Mouse (Mus musculus) lung, adult 2 months (tissue): ENCODE data around the gene Tbc1d30. TPM values are rescaled to one million over a fixed set of nuclear protein-coding genes. Genes with fewer than 3 reads are reported as not detected.
A peak's percentile ranks its signal among the peaks of the same experiment; 100 is the strongest.

Experiments used
- DNase-seq: peaks from one replicate; pipeline ENCODE4 v3.0.0; 2022
- H3K4me1 ChIP-seq: fragments of 200-500 bp; 2 replicates; pipeline ENCODE4 v1.6.1; 2011; ENCODE audit warnings: low read length; ENCODE audit not compliant: control insufficient read depth, insufficient read depth
- H3K4me3 ChIP-seq: fragments of 200-500 bp; replicated peaks from 2 replicates; pipeline ENCODE3; 2011; ENCODE audit warnings: low read depth, mild to moderate bottlenecking, control low read depth, low read length; ENCODE audit errors: extremely low read depth
- CTCF ChIP-seq: fragments of 200-500 bp; IDR thresholded peaks from 2 replicates; pipeline ENCODE4 v1.5.1; 2011; ENCODE audit warnings: mild to moderate bottlenecking, low read length, control low read depth; ENCODE audit not compliant: insufficient read depth
- POLR2A ChIP-seq: fragments of 200-500 bp; IDR thresholded peaks from 2 replicates; pipeline ENCODE4 v1.6.1; 2011; ENCODE audit warnings: low read depth, mild to moderate bottlenecking, control low read depth, low read length, borderline replicate concordance; ENCODE audit errors: extremely low read depth
- WGBS: fragments of 180-500 bp; shearing (Covaris S2); methylation state at CpG from one replicate; pipeline ENCODE4 v1.1.7; 2018; 5-methylcytosine and 5-hydroxymethylcytosine counted together
- polyA plus RNA-seq: library from polyadenylated mRNA; depleted of rRNA; stranded (reverse); fragments of >200 nt; gene quantifications from 2 replicates; pipeline ENCODE4 v1.2.3, GENCODE M21; 2012

The Tbc1d30 gene
- polyA plus RNA-seq, 1 experiment = 14.1 TPM

DNA sequence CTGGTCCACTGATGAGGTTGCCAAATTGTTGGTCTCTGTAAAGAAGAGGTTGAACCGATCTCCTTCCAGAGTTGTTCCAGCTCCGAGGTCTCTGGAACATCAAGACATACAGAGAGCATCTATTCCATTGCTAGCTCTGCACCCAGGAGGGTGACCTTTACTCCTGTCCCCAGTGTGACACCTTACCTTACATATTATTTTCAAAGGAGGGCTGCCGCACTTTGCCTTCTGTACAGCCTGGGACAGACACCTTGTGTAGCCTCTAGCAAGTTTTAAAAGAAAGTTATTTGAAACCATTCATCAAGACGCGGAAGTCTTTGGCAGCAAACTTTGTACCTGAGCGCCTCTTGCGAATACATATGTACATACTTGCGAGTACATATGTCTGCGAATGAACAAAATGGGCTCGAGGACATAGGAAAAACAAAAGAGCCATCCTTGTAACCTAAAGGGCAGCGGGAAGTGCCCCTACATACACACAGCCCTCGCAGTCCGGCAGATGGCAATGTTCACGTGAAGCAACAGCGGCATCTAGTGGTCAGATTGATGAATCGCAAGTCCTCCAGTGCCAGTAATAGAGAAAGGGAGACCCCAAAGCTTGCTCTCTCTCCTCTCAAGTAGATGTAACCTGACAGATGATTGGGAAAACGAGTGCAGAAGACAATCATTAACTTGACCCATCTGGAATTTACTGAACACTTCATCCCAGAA lies 94.8 kb downstream of the Tbc1d30 start:
- no peak for TF ChIP-seq POLR2A
- peak; percentile 98 for TF ChIP-seq CTCF
- 25% methylated on average over 17 of the region's 17 CpGs for WGBS
- Histone ChIP-seq H3K4me3 (no peak overlapping the region), H3K4me1 (peaks cover 2% of the 10 kb centered on the region; the same call in 1 of the 2 replicates)
- peak; percentile 62 for DNase-seq

DNA sequence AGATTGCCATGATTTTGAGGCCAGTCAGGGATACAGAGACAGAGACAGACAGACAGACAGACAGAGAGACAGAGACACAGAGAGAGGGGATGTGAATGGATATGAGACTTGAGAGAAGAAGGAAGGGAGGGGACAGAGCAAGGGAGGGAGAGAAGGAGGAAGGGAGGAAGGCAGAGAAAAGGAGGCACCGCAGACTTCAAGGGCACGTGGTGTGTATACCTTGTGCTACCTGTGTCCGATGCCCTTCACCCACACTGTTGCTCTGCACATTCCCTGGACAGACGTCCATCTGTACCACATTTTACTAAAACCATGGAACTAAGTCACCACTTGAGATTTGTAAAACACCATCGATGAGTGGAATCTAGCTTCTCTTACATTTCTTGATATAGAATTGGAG lies 95.6 kb downstream of the Tbc1d30 start:
- TF ChIP-seq CTCF (no peak), POLR2A (no peak)
- Histone ChIP-seq H3K4me1 (peaks cover 6% of the 10 kb centered on the region), H3K4me3 (no peak overlapping the region)
- 90% methylated on average over 5 of the region's 5 CpGs for WGBS
- no peak for DNase-seq

DNA sequence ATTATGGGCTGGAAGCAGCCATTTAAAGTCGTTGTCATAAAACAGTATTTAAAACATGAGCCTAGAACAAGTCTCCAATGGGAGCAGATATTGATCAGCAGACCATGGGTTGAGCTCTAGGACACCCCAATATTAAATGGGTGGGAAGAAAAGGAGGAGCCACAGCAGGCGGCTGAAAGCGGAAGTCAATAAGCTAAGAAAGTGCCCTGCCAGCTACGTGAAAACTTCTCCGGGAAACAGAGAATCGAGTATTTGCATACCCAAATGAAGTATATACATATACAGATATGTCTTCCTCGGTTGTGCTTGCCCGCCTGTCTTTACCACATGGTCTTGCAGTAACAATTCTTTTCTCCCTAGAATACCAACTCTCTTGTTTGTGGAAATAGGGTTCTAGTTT lies 96.7 kb downstream of the Tbc1d30 start:
- no peak for TF ChIP-seq POLR2A
- no peak for TF ChIP-seq CTCF
- no peak for DNase-seq
- Histone ChIP-seq H3K4me1 (peaks cover 13% of the 10 kb centered on the region), H3K4me3 (no peak overlapping the region)
- WGBS = 80% methylated on average over 8 of the region's 8 CpGs

DNA sequence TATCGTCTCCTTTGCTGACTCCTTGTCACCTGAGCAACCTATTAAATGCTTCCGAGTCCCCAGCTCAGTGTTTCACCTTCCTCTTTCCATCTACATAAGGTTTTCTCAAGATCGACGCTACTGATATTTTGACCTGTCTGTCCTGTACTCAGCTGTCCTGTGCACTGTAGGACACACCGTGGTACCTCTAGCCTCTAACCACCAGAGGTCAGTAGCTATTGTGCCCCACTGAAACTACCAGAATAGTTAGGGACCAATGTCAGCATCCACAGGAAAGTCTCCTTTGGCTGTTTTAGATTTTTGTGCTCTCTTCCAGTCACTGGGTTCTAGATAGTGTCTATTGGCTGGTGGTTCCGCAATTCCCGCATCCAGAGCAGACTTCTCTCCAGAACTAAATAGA lies 98.3 kb downstream of the Tbc1d30 start:
- TF ChIP-seq POLR2A (no peak), CTCF (peak; percentile 49)
- no peak for DNase-seq
- peaks cover 13% of the 10 kb centered on the region for H3K4me1 ChIP-seq
- 62% methylated on average over 7 of the region's 7 CpGs for WGBS
- H3K4me3 ChIP-seq = no peak overlapping the region

DNA sequence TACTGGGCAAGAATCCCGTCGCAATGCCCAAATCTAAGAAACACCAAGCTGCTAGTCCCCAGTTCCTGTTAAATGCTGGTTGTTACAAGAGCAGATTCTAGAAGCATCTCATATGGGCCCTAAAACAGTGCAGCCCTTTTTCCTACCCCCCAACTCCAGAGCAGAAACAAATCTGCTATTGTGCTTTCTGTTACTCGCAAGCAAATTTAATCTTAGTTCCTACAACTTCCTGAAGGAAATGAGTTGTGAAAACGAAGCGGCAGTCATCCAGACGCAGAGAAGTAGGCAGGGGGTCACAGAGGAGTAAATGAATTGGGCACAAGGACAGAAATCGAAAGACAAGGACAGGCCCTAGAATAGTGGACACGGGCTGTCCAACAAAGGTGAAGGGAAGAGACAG lies 99.9 kb downstream of the Tbc1d30 start:
- Histone ChIP-seq H3K4me1 (peaks cover 13% of the 10 kb centered on the region), H3K4me3 (no peak overlapping the region)
- DNase-seq = no peak
- 34% methylated on average over 8 of the region's 8 CpGs for WGBS
- TF ChIP-seq CTCF = no peak
- no peak for TF ChIP-seq POLR2A

DNA sequence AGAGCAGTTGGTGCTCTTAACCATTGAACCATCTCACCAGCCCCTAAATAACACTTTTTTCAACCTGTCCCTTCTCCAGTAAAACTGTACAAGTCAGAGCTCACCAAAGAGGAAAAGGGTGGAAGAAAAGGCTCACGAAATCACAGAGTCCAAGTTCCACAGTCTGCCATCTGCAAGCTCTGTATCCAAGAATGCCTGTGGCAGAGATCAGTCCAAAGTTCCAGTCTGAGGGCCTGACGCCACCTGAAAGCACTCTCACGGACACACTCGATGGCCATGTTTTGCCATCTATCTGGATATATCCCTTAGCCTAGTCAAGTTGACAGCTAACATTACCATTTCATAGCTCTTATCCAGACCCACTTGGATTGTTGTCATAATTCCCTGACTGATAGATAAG lies 101.3 kb downstream of the Tbc1d30 start:
- no peak for DNase-seq
- H3K4me1 ChIP-seq = peaks cover 13% of the 10 kb centered on the region
- TF ChIP-seq POLR2A (no peak), CTCF (no peak)
- H3K4me3 ChIP-seq = no peak overlapping the region
- WGBS = 85% methylated on average over 4 of the region's 4 CpGs

DNA sequence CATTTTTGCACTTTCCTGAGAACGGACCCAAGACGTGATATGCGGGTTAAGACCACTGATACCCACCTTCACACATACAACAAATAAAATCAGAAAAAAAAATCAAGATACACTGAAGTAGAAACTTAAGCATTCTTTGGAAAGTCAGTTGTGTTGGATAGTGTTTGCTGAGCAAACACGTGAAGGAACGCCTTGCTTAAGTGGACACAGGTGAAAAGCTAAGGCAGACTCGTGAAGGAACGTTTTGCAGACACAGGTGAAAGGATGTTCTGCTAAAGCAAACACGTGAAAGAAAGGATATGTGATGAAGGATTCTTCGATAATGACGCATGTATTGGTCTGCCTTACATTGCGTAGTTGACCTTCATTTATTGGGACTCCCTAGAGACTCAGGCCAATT lies 103.5 kb downstream of the Tbc1d30 start:
- DNase-seq = no peak
- WGBS = 71% methylated on average over 11 of the region's 11 CpGs
- no peak overlapping the region for H3K4me3 ChIP-seq
- TF ChIP-seq POLR2A (no peak), CTCF (no peak)
- peaks cover 13% of the 10 kb centered on the region for H3K4me1 ChIP-seq

DNA sequence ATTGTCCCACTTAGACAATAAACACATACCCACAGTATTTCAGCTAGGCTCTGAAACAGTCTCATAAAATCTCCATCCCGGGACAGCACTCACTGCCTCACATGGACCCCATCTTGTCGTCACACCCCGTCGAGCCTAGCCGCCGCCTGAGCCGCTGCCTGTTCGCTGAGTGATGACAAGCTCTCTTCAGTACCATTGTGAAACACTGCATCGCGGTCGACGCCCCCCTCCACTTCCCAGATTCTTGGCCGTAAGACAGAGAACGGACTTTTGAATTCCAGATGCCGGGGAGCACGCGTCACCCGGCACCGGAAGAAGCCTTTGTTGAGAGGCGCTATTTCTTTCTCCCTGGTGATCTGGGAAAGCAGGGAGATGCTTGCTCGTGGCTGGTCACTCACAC lies 104.1 kb downstream of the Tbc1d30 start:
- DNase-seq = peak; percentile 54
- TF ChIP-seq CTCF = no peak
- peak; percentile 39; the same call in 1 of the 2 replicates for TF ChIP-seq POLR2A
- H3K4me1 ChIP-seq = peaks cover 13% of the 10 kb centered on the region
- 57% methylated on average over 21 of the region's 21 CpGs for WGBS
- H3K4me3 ChIP-seq = no peak overlapping the region

DNA sequence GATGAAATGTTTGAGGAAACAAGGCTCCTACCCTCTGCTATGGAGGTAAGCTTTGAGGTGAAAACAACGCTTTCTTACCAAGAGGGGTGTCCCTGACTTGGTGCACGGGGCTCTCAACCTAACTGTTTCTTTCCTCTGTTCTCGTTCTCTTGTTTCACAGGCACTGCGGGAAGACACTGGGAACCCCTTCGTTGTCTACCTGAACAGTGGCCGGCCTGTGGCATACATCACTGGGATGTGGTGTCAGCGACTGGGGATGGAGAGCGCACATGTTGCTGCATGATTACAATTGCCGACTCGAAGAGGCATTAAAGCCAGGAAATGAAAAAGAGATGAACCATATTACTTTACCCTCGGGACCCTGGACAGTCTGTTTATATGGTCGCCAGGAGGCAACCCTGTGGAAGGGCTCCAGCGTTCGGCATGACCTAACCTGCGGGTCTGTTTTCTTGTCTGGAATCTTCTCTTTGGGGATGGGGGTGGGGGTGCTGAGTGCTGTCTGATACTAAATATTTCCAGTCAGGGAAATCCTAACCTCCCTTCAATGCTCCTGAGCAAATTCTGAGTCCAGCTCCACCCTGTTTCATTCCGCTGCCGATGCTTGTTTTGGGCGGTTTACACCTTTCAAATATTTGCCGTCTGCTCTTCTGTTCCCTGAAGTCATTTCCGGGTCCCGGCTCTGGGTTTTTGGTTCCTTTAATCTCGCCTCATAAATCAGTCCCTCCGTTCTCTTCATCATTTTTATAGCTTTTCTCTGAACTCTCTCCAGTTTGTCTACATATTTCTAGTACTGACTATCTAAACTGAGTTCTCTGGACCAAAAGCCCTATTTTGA lies 107.5 kb downstream of the Tbc1d30 start:
- no peak for DNase-seq
- no peak overlapping the region for H3K4me3 ChIP-seq
- no peaks in the 10 kb centered on the region for H3K4me1 ChIP-seq
- TF ChIP-seq CTCF = no peak
- TF ChIP-seq POLR2A = no peak
- WGBS = 68% methylated on average over 23 of the region's 23 CpGs
